Mouse (Mus musculus): Measurements from ENCODE around the gene Nos3.

Nos3 gene

DNA sequence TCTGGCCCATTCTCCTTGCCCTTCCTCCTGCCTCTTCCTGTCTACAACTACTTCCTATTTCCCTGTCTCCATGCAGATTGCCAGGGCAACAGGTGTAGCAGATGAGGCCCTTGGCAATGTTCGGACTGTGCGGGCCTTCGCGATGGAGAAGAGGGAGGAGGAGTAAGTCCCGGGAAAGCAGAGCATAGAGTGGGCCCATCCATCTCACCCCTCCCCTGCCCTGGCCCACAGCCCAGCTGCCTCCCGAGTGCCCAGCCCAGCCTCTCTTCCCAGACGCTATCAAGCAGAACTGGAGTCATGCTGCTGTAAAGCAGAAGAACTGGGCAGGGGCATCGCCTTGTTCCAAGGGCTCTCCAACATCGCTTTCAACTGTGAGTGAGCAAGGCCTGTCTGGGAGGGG lies 37.4 kb downstream of the Nos3 start:
- DNase-seq = no peak

DNA sequence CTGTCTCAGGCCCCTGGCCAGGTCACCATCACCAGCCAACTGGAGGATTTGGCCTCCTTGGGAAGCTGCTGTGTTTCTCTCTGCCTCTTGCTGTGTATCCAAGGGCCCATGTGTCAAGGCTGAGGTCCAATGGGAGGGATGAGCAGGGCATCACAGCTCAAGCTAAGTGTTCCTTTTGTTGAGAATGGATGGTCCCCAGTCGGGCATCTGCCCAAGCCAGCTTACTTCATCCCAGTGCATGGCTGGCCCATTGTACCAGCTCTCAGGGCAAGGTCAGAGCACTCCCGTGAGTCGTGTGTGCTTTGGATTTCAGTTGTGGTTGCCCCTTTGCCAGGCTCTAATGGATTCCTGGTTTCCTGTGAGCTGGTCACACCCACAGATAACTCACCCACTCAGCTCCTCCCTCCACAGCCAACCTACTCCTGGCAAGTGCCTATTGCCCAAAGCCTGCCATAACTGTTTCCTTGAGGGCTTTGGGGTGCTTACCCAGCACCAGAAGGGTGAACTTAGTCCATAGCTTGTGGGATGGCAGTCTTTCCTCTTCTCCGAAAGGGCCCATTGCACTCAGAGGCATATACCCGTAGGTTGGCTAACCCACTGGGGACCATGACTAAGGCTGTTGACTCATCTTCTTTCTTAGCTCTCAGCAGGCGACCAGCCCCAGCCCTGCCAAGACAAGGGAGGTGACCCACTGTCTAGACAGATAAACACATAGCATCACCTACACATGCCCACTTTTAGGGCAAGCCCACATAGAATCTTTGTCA lies 40.2 kb downstream of the Nos3 start:
- DNase-seq = no peak

DNA sequence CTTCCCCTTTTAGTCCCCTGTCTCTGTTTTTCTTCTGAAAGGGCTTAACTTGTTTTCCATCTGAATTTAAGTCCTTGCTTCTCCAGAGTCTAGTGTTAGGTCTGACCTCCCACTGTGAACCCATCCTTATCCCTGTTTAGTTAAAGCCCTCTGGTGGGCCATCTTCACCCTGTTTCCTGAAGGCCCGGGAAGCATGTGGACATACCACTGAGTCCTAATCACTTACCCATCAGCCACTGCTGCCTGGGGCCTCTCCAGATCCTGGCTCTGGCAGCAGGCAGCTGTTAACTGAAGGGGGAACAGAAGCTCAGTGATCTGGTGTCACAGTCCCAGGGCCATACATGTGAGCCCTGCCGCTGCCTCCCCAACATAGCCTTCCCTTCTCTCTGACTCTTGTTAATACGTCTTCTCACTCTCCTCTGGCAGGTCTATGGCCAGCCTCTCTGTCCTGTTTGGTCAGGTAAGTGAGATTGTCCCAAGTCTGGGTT lies 40.8 kb downstream of the Nos3 start:
- DNase-seq = no peak

DNA sequence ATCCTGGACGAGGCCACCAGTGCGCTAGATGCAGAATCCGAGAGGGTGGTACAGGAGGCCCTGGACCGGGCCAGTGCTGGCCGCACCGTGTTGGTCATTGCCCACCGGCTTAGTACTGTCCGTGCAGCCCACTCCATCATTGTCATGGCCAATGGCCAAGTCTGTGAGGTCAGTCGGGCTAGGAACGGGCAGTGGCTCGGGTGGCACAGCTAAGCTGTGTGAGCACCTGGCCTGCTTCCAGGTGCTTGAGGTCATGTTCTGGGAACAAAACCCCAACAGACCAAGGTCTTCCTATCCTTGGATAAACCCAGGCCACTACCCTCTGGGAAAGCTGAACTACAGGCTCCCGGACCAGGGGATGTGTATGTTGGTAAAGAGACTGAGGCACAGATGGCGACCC lies 44.0 kb downstream of the Nos3 start:
- no peak for DNase-seq

DNA sequence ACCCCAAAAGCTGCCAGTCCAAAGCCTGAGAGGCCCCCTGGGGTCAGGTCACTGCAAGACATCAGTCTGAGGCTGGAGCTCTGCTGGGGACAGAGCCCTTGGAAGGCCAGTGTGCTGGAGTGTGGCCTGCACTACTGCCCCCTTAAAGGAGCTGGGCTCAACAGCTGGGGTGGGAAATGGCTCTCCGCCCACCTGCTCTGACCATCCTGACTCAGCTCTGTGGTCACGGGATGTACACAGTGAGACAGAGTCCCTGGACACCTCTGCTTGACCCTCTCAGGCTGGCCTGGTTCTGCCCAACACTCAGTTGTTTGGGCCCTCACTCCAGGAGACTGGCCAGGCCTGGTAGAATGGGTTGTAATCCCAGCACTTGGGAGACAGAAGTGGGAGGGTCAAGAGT lies 44.9 kb downstream of the Nos3 start:
- no peak for DNase-seq

DNA sequence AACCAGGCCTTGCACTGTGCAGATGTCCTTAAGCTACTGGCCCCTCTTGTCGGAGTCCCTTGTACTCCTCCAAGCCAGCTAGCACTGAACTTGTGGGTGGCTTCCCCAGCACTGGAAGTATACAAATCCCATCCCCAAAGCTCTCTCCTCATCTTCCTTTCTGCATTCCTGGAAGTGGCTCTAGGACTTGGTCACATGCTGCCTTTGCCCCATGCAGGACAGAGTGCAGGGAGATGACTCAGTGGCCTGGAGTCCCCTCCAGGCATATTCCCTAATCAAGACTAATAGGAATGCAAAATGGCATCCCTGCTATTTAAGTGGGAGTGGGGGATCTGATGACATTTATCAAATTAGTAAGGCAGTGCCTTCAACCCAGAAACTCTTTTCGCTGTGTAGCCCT lies 47.5 kb downstream of the Nos3 start:
- no peak for DNase-seq

DNA sequence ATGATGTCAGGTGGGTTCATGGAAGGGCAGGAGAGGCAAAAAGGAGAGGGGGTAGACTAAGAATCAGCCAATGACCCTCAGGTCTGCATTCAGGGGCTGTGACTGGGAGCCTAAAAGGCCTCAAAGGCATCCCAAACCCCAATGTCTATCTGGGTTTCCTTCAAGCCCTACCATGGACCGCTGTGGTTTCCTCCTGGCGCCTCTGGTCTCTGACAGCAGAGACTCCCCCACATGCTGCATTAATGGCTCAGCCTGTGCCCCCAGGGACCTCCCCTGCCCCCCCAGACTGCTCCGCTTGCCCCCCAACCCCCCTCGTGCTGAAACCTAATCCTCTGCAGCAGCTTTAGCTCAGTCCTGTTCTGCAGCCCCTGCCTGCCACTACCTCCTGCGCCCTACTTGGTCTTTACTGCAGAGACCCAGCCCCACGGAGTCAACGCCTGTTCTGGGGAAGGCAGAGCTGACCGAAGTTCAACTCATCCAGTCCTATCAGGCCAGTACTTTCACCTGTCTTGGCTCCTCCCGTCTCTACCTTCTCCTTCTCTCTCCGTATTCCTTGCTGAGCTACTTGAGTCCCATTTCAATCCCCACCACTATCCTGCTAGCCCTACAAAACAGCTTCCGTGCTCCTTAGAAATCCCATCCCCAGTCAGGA lies 48.6 kb downstream of the Nos3 start, which contains the start of gene Asic3:
Gene Asic3 (plus strand): TSS at position 351 of the 652 bp plus-strand sequence.
- DNase-seq = no peak

DNA sequence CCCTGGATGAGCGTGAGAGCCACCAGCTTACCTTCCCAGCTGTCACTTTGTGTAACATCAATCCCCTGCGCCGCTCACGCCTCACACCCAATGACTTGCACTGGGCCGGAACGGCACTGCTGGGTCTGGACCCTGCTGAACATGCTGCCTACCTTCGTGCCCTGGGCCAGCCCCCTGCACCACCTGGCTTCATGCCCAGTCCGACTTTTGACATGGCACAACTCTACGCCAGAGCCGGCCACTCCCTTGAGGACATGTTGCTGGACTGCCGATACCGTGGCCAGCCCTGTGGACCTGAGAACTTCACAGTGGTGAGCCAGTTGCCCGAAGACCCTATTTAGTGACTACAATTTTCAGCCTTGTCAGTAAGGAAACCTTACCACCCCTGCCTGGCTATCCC lies 49.3 kb downstream of the Nos3 start:
- no peak for DNase-seq

DNA sequence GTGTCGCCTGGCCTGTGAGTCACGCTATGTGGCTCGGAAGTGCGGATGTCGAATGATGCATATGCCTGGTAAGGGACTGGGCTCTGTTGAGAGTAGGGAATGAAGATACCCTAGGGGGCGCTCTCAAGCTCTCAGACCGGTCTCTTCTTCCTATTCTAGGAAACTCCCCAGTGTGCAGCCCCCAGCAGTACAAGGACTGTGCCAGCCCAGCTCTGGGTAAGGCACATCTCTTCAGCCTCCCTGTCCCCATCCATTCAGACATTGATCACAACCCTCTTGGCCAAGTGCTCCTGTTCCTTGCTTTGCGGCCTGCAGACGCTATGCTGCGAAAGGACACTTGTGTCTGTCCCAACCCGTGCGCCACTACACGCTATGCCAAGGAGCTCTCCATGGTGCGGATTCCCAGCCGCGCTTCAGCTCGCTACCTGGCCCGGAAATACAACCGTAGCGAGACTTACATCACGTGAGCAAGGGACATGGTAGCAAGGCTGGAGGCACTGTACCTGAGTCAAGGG lies 51.7 kb downstream of the Nos3 start:
- peak; percentile 80 for DNase-seq

DNA sequence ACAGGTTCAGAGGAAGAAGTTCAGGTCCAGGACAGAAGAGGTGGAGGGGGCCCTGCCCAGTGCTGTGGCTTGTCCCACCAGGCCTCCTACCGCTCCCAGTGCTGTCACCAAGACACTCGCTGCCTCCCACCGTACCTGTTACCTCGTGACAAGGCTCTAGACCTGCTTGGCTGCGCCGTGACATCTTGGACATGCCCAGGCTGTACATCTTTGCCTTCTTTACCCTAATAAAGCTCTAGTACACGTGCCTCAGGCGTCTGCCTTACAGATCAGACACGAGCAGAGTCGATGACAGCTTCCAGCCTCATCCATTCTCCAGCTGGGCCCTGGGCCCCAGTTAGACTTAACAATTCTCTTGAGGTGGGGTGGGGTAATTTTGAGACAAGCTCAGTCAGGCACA lies 53.0 kb downstream of the Nos3 start:
- DNase-seq = no peak

DNA sequence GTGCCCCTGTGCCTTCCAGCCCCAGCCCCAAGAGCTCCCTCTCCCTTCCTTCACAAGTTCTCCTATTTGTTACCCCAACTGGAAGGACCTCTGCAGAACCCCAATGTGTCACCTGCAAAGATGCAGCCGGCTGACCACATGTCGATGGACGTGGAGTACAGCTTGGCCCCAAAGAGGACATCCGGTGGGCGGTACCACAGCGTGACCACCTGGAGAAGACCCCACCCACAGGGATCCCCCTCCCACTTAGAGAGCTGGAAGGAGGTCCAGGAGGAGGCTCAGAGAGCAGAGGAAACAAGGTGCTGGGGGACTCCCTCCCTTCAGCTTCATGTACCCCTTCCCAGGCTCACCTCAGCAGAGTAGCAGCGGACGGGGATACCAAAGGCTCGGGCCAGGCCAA lies 55.8 kb downstream of the Nos3 start:
- DNase-seq = no peak

DNA sequence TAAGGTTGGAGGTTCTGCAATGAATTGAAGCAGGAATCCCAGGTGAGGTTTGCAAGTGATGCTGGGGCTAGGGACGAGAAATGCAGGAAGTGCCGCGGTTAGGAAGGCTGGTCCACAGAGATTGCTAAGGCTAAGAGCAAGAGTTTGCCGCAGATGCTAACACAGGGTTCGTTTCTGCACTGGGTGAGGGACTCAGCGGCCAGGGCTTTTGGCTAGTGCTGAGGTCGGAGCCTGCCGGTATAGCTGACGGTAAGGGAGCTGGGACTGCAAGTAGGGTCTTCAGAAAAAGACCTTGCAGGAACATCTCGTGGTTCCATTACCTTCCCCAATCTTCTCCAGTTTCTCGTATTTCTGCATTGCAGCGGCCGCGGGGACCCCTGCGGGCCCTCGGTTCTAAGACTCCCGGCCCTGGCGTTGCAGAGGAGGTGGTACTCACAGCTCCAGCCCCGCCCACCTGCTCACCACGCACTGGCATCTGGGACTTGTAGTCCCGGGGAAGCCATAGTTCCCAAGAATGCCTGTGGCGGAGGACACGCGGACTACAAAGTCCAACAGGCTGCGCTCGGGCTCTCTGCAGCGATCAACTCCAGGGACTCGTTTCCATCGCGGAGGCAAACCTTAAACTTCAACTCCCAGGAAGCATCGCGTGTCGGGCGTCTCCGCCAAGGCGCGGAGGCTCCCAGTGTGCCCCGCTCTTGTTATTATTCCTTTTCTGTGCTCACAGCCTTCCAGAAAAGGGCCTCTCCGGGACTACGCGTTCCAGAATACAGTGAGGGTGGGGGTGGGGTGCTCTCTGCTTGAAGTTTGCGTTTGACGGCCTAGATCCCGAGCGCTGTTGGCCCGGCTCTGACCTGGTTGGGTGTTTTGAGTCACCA lies 58.8 kb downstream of the Nos3 start, which contains the start of the genes Cdk5 and Slc4a2:
Gene Cdk5 (minus strand): TSS at position 402 of the 875 bp plus-strand sequence.
Gene Slc4a2 (plus strand): TSS at position 709 of the 875 bp plus-strand sequence.
- DNase-seq = peak; percentile 98

DNA sequence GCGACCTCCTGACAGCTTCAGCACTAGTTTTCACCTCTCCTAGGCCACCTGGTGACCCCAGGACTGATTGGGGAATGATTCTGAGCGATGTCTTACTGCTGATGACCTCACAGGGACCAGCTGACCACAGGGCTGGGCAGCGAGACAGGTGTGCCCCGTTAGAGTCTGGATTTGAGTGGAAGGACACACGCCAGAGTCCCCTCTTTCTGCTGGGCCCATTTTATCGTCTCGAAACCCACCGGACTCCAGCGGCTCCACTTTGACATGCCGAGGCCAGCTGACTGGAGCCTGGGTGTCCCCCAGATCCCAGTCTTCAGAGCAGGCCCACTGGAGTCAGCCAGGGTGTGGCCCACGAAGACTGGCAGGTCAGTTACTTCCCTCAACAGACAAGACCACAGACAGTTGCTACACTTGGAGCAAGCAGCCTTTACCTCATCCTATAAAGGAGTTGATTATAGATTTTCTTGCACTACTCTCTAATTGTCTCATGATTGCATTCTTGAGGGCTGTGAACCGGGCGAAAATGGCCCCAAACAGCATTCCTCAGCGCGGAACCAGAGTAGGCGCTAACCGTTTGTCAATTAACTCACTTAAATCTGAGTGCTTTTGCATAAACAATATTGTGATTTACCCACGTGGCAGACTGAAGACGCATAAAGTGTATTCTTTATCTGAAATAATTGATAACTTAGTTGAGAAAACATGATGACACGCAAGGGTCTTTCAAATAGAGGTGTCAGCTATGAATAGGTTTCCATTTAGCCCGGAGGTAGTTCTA lies 59.6 kb downstream of the Nos3 start:
- DNase-seq = peak; percentile 42

DNA sequence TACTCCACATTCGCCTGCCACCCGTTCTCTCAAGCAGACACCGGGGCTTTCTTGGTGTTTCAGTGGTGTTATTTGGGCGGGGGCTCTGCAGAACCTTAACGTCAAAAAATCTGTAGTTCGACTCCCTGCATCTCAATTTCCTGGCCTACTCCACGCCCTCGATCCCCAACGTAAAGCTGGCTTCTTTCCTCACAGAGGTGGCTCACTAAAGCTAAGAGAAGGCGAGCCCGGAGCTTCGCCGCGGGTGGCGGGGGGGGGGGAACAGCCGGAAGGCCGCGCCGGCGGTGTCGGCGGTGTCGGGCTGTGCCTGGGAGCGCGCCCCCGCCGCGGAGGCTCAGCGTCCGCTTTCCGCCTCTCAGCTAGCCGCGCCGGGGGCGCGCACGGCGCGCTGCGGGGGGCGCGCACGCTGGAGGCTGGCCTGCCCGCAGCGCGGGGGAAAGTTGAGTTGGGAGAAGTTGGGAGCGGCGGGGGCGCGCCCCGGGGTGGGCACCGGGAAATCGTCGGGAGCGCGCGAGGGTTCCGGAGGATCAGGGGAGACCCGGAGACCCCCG lies 60.3 kb downstream of the Nos3 start:
- peak; percentile 86 for DNase-seq

DNA sequence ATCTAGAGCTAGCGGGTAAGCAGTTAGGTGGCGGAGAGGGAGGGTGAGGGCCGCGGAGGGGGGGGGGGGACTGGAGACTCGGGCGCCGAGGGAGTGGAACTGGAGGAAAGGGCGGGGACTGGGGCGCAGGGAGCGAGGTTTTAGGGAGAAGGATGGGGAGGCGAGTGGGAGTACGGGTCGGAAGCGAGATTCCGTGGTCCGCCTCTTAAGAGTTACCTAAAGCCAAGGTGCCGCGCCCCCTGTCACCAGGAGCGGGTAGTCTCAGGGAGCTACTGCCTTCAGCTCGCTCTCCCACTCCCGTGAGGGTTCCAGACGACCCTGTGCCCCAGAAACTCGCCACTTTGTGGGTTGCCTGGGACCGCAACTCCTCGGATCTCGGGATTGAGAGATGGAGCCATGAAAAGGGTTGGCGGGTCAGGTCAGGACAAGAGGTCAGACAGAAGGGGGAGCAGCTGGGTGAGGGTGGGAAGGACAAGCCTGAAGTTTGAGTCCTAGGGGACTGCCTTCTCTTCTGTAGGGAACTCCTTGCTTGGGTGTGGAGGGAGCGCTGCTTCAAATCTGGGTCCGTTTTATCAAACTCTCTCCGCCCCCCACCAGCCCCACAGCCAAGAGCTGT lies 60.9 kb downstream of the Nos3 start:
- peak; percentile 56 for DNase-seq

DNA sequence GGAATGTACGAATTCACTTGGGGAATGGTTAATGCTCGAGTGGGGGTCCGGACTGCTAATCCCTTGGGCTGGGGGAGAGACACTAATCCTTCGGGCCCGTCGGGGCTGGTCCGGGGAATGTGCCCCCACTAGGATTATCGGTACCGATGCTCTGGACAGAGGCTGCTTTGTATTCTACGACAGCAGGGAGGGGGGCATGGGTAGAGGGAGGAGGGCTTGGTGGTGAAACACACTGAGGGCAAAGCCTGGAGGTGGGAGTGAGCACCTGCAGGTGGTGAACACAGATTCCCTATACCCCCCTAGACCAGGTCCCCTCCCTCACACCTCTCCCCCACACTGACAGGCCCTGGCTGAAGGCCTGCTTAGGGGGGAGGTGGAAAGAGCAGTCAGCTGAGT lies 61.4 kb downstream of the Nos3 start:
- DNase-seq = no peak

DNA sequence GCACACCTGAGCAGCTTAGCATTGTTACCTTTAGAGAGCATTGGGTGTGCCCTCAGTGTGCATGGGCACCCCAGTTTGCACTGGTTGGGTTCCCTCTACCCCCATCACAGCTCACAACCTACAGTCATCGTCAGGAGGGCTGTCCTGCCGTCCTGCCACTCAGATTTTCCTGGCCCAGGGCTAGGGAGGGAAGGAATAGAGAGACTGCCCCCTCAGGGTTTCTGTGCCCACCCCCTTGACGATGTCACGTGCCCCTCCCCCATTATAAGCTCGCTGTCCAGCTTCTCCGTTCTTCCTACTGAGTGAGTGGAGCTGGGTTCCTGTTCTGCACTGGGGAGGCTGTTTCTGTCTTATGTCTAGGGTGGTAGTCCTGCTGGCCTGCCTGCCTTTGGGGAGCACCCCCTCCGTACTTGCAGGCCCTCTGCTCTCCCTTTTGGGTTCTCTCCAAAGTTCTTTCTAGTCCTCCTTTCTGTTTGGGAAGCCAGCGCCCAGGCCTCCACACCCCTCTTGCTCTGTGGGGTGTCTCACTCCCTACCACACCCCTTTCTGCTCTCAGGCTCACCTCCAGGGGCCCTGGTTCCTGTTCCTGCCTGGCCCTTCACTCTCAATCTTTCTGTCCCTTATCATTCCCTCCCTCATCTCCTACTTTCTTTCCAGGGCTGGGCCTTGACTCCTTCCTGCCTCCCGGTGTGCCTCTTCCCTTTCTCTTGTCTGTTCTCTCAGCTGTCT lies 62.1 kb downstream of the Nos3 start:
- no peak for DNase-seq

DNA sequence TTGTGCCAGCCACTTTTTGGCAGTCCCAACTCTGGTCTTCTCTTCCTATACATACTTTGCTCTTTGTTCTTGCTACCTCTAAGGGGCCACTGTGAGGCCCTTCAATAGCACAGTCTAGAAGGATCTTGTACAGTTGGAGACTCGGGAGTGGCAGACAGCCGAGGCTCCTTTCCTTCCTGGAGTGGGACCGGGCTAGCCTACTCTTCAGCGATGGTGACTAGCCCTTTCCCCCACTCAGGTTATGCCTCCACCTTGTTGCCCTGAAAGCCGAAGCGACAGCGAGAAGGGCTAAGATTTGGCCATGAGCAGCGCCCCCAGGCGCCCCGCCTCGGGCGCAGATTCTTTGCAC lies 62.6 kb downstream of the Nos3 start:
- no peak for DNase-seq

DNA sequence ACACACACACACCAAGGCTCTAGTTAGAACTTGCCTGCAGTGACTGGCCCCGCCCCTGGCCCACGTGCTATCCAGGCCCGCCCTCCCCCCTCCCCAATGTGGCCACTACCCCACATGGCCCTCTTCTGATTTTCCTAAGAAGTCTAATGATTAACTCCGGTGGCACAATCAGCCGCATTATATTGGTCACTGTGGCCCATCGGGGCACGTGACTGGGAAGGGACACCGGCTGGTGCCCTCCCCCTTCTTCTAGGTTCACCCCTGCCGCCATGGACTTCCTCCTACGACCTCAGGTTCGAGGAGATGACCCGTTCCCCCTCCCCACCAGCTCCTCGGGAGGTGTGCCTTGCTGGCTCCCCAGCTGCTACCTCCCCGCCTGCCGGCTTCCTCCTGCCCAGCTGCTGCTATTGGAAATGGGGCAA lies 63.4 kb downstream of the Nos3 start:
- peak; percentile 30 for DNase-seq

DNA sequence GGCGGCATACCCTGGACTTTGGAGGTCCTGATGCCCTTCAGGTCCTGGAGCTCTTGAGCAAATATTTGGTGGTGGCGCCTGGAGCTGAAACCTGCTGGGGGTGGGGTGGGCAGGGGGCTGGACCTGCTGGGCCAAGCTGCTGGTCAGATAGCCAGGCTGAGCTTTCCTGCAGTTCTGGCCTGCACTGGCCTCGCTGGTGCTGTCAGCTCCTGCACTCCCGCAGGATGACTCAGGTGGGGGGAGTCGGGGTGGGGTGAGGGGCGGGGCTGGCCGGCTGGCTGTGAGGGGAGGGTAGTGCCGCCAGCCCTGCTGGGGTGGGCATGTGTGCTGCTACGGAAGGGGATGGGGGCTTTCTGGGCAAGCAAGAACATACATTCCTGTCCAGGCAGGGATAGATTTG lies 64.0 kb downstream of the Nos3 start:
- DNase-seq = no peak

DNA sequence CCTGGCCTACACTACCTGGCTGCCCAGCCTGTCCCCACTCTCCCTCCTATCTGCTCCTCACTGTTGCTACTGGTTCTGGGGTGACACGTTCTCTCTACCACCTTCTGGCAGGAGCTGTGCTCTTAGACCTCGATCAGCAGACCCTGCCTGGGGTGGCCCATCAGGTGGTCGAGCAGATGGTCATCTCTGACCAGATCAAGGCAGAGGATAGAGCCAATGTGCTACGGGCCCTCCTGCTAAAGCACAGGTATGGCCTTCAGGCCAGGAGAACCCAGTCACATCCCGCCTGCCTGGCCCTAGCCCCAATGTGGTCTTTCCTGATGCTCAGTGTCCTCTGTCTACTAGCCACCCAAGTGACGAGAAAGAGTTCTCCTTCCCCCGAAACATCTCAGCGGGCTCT lies 69.4 kb downstream of the Nos3 start:
- no peak for DNase-seq
